ENCODE assay signal across 21 mouse cellular contexts in genomic region chr11:24951161-24951560, GRCm38 (mm10).
A peak's percentile ranks its signal among the peaks of the same experiment; 100 is the strongest.
DNase-seq lines count a peak whose midpoint lies in the region; TF ChIP-seq lines count a peak whose summit lies in the region.
"Had no signal": no experiment of that assay in that cellular context is flagged by ENCODE, and none has a peak within 500 bp of the region (broad histone marks: within the 10 kb centered on the region; RNA-seq: fewer than 3 reads in every experiment).

No protein-coding gene starts in this region.

- H3K4me1 ChIP-seq in ES-E14 (ENCODE audit: control insufficient read depth in 2 of 2, insufficient read depth in 2 of 2, low read length in 2 of 2, poor library complexity in 1 of 2): no peaks in the 10 kb centered on the region
- H3K4me1 ChIP-seq: embryonic facial prominence, embryonic 13.5 days; embryonic facial prominence, embryonic 15.5 days; forebrain, embryonic 10.5 days; forebrain, embryonic 12.5 days had no signal

- no peak for TF ChIP-seq POLR2A in brain, embryonic 14.5 days (IDR thresholded peaks at IDR 0.05; ENCODE audit: borderline replicate concordance, extremely low read depth, insufficient read depth, insufficient read length, poor library complexity, severe bottlenecking)

- H3K9ac ChIP-seq in ES-E14 (ENCODE audit: insufficient read depth, low read depth, low read length, poor library complexity, severe bottlenecking): no peak overlapping the region
- H3K9ac ChIP-seq: embryonic facial prominence, embryonic 13.5 days; embryonic facial prominence, embryonic 15.5 days; forebrain, embryonic 12.5 days had no signal

- no peak for TF ChIP-seq CTCF in brain, embryonic 14.5 days (IDR thresholded peaks at IDR 0.05; ENCODE audit: borderline replicate concordance, extremely low read depth, insufficient read depth, insufficient read length)

- in situ Hi-C loops in ES-E14 (cut with MboI; ENCODE audit: low sequenced_read_pairs in 2 of 2, unreplicated experiment in 2 of 2): no loop called here

- H3K27ac ChIP-seq in ES-E14 (ENCODE audit: insufficient read depth, low read depth, low read length, poor library complexity, severe bottlenecking): no peak overlapping the region
- H3K27ac ChIP-seq: embryonic facial prominence, embryonic 13.5 days; embryonic facial prominence, embryonic 15.5 days; forebrain, embryonic 10.5 days; forebrain, embryonic 12.5 days had no signal

- no peaks in the 10 kb centered on the region for H3K9me3 ChIP-seq in ES-E14 (ENCODE audit: control insufficient read depth, insufficient read depth, low read depth, low read length)
- H3K9me3 ChIP-seq: embryonic facial prominence, embryonic 13.5 days; embryonic facial prominence, embryonic 15.5 days; forebrain, embryonic 10.5 days; forebrain, embryonic 12.5 days had no signal

- no peaks in the 10 kb centered on the region for H3K36me3 ChIP-seq in ES-E14 (ENCODE audit: control insufficient read depth, insufficient read depth, low read length, poor library complexity, severe bottlenecking)
- H3K36me3 ChIP-seq: embryonic facial prominence, embryonic 13.5 days; embryonic facial prominence, embryonic 15.5 days; forebrain, embryonic 10.5 days; forebrain, embryonic 12.5 days had no signal

- H3K4me3 ChIP-seq in ES-E14 (ENCODE audit: insufficient read depth in 1 of 2, low read depth in 1 of 2, low read length in 2 of 2, poor library complexity in 1 of 2, severe bottlenecking in 1 of 2): no peak overlapping the region
- H3K4me3 ChIP-seq: embryonic facial prominence, embryonic 13.5 days; embryonic facial prominence, embryonic 15.5 days; erythroblast, embryonic 14.5 days; forebrain, embryonic 10.5 days; forebrain, embryonic 12.5 days had no signal

- DNase-seq in ES-E14 (ENCODE audit: low read depth, low spot score) (peak; percentile 17), WW6 (ENCODE audit: low read depth, low spot score) (peak; percentile 13)
- peak; percentile 7 for DNase-seq in brain, embryonic 14.5 days (ENCODE audit: low read depth)
- DNase-seq in ovary, postnatal 14 days (ENCODE audit: low spot score): no peak
- no peak for DNase-seq in kidney, postnatal 36 days
- DNase-seq in kidney, postnatal 14 days: no peak
- DNase-seq: adrenal gland, adult 8-10 months; adrenal gland, postnatal 14 days; adrenal gland, postnatal 36 days; cerebellum, adult 11 months; cerebellum, adult 18-20 months; cerebellum, adult 8-10 months; cerebellum, adult 9-11 months; cerebellum, postnatal 14 days; cerebellum, postnatal 36 days; embryo, embryonic 11 days had no signal

TF ChIP-seq in ES-E14, 5 proteins besides CTCF, POLR2A, EP300 and RAD21:
- no peak for TF ChIP-seq CHD2 (IDR thresholded peaks at IDR 0.05; ENCODE audit: low read depth, low read length)
- TF ChIP-seq ZNF384 (IDR thresholded peaks at IDR 0.05; ENCODE audit: low read depth, low read length): no peak
- no peak for TF ChIP-seq MAFK (IDR thresholded peaks at IDR 0.05; ENCODE audit: insufficient read depth, low read depth, low read length)
- TF ChIP-seq HCFC1 (IDR thresholded peaks at IDR 0.05; ENCODE audit: borderline replicate concordance, insufficient read depth, low read length): no peak
TF ChIP-seq in ES-E14: peak in this region for 0.

Comparison
In these comparisons a context has a peak if more than half of its experiments do, and no peak if none do; other contexts are left out.
1. DNase-seq: peak in ES-E14 (single experiment), WW6 (single experiment) and brain, embryonic 14.5 days (single experiment); none in ovary, postnatal 14 days (single experiment), kidney, postnatal 36 days (0 of 2) and kidney, postnatal 14 days (single experiment).